Mouse (Mus musculus) limb, embryonic 10.5 days (tissue): ENCODE data around the gene P2rx4. TPM values are rescaled to one million over a fixed set of nuclear protein-coding genes. Genes with fewer than 3 reads are reported as not detected.

Experiments
- DNase-seq: peaks from one replicate; pipeline ENCODE4 v3.0.0-alpha.2; 2017; ENCODE audit warnings: low spot score
- H3K27ac ChIP-seq: fragments of 300-500 bp; sonication (generic); 2 replicates; pipeline ENCODE4 v1.5.1; 2016; ENCODE audit warnings: mild to moderate bottlenecking
- H3K27me3 ChIP-seq: fragments of 300-500 bp; sonication (generic); 2 replicates; pipeline ENCODE4 v1.6.1; 2016; ENCODE audit warnings: low read depth, mild to moderate bottlenecking; ENCODE audit not compliant: poor library complexity, severe bottlenecking
- H3K36me3 ChIP-seq: fragments of 300-500 bp; sonication (generic); 2 replicates; pipeline ENCODE4 v1.6.1; 2016; ENCODE audit warnings: mild to moderate bottlenecking, moderate library complexity
- H3K4me1 ChIP-seq: fragments of 300-500 bp; sonication (generic); 2 replicates; pipeline ENCODE4 v1.6.1; 2016
- H3K4me3 ChIP-seq: fragments of 300-500 bp; sonication (generic); 2 replicates; pipeline ENCODE4 v1.5.1; 2016; ENCODE audit warnings: mild to moderate bottlenecking, moderate library complexity
- H3K9me3 ChIP-seq: fragments of 300-500 bp; sonication (generic); replicated peaks from 2 replicates; pipeline ENCODE4 v1.6.1; 2016; ENCODE audit warnings: mild to moderate bottlenecking
- WGBS: fragments of 180-500 bp; shearing (Covaris S2); methylation state at CpG from one replicate; pipeline ENCODE4 v1.1.7; 2016; 5-methylcytosine and 5-hydroxymethylcytosine counted together
- polyA plus RNA-seq: library from polyadenylated mRNA; unstranded; fragments of >200 nt; fragmentation: Nextera tagmentation; extraction: Ambion mirVana; gene quantifications from 2 replicates; pipeline ENCODE4 v1.2.1, GENCODE M21; 2016

The P2rx4 gene
- polyA plus RNA-seq, 1 experiment from 2014 or later: 3.5 TPM

DNA sequence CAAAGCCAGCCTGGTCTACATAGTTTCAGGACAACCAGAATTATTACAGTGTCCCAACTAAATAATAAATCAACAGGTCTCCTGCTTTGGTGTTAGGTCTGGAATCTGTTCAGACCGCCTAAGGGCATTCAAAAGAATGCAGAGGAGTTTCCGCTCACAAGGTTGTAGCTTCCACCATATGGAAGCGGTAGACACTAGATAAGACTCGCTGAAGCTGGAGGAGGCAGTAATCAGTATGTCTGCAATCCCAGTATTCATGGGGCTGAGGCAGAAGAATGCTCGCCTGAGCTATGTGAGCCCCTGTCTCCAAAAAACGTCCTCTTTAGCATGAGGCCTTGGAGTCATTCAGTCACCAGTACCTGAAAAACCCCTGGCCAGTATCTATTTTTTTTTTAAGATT, 1.5 kb downstream of the P2rx4 start:
- Histone ChIP-seq H3K4me1 (peaks cover 18% of the 10 kb centered on the region), H3K27me3 (0 out of 2 replicates have a peak, but pooled peaks cover 3% of the 10 kb centered on the region), H3K36me3 (no peaks in the 10 kb centered on the region), H3K4me3 (no peak overlapping the region), H3K27ac (no peak overlapping the region), H3K9me3 (no peaks in the 10 kb centered on the region)
- 68% methylated on average over 6 of the region's 6 CpGs for WGBS
- no peak for DNase-seq

DNA sequence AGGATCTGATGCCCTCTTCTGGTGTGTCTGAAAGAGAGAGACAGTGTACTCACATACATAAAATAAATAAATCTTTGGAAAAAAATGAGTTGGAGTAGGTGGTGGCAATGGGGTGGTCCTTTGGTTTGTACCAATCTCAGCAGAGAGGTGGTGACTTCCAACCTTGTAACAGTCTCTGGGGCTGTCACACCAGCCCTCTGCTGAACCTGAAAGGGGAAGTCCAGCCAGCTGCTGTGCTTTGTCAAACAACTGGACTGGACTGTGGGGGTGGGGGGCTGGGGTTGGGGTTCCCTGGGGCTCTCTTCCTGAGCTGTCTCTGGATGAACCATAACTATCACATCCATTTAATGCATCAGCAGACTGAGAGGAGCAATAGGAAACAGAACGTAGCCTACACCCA, 8.4 kb downstream of the P2rx4 start:
- Histone ChIP-seq H3K36me3 (no peaks in the 10 kb centered on the region), H3K4me3 (no peak overlapping the region), H3K9me3 (no peaks in the 10 kb centered on the region), H3K27me3 (no peaks in the 10 kb centered on the region), H3K4me1 (no peaks in the 10 kb centered on the region), H3K27ac (no peak overlapping the region)
- no peak for DNase-seq
- WGBS: 93% methylated on average over 1 of the region's 1 CpGs

DNA sequence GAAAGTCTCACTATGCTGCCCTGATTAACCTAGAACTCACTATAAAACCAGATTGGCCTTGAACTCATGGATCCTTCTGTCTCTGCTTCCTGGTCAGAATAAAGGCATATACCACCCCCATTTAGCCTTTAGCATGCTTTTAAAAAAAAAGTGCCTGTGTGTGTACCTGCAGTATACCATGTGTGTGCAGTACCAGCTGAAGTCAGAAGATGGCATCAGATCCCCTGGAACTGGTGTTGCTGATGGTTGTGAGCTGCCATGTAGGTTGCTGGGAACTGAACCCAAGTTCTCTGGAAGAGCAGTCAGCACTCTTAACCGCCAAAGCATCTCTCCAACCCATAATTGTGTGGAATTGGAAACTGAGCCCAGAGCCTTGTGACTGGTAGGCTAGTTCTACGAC, 9.4 kb downstream of the P2rx4 start:
- DNase-seq: no peak
- 97% methylated on average over 2 of the region's 2 CpGs for WGBS

DNA sequence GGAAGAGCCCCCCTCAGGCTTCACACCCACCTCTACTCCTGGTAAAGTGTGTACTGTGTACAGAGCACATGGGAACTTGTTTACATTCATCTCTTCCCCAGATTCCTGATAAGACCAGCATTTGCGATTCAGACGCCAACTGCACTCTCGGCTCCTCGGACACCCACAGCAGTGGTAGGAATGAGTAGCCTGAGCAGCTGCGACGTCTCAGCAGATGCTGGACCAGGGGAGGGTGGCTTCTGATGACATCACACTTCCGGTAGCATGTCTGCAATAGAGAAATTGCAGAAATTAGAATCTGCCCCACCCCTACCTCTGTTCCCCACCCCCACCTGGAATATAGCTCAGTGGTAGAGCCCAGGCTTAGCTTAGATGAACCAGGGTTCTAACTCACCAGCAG, 11.1 kb downstream of the P2rx4 start:
- H3K4me1 ChIP-seq: no peaks in the 10 kb centered on the region
- H3K27ac ChIP-seq: no peak overlapping the region
- WGBS: 88% methylated on average over 7 of the region's 7 CpGs
- no peaks in the 10 kb centered on the region for H3K9me3 ChIP-seq
- H3K36me3 ChIP-seq: no peaks in the 10 kb centered on the region
- no peak overlapping the region for H3K4me3 ChIP-seq
- no peak for DNase-seq
- no peaks in the 10 kb centered on the region for H3K27me3 ChIP-seq

More for the DNA sequence above, 9.4 kb downstream of the P2rx4 start:
- H3K27ac ChIP-seq: no peak overlapping the region
- no peaks in the 10 kb centered on the region for H3K36me3 ChIP-seq
- H3K4me1 ChIP-seq: no peaks in the 10 kb centered on the region
- no peak overlapping the region for H3K4me3 ChIP-seq
- H3K27me3 ChIP-seq: no peaks in the 10 kb centered on the region
- no peaks in the 10 kb centered on the region for H3K9me3 ChIP-seq

DNA sequence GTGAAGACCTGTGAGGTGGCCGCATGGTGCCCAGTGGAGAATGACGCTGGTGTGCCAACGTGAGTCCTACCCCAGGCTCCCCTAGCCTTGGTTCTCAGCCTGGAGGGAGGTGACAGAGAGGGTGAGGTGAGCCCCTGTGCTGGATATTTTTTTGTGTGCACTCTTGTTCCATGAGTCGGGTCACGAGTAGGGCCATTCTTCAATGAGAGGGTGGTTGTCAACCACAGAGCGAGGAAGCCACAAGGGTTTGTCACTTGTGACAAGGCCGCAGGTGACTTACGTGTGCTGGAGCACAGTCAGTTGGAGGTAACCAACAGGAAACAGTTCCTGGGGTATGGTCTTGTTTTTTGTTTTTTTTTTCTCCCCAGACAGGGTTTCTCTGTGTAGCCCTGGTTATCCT, 11.8 kb downstream of the P2rx4 start:
- Histone ChIP-seq H3K9me3 (no peaks in the 10 kb centered on the region), H3K27me3 (no peaks in the 10 kb centered on the region), H3K4me3 (no peak overlapping the region), H3K36me3 (no peaks in the 10 kb centered on the region), H3K4me1 (no peaks in the 10 kb centered on the region), H3K27ac (no peak overlapping the region)
- 93% methylated on average over 8 of the region's 8 CpGs for WGBS
- DNase-seq: no peak

DNA sequence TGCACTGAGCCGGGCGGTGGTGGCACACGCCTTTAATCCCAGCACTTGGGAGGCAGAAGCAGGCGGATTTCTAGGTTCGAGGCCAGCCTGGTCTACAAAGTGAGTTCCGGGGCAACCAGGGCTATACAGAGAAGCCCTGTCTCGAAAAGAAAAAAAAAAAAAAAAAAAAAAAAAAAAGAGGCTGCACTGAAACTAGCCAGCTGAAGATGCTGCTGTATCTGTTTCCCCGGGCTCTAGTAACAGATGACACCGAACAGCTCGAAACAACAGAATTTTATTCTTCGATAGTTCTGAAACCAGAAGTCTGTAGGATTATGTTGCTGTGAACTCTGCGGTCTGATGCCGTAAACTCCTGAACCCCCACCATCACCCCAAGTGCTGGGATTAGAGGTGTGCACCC, 18.1 kb downstream of the P2rx4 start:
- Histone ChIP-seq H3K27ac (no peak overlapping the region), H3K9me3 (no peaks in the 10 kb centered on the region), H3K4me1 (no peaks in the 10 kb centered on the region), H3K27me3 (no peaks in the 10 kb centered on the region), H3K4me3 (no peak overlapping the region), H3K36me3 (peaks cover 1% of the 10 kb centered on the region; the same call in 1 of the 2 replicates)
- WGBS: 90% methylated on average over 13 of the region's 13 CpGs
- DNase-seq: no peak

DNA sequence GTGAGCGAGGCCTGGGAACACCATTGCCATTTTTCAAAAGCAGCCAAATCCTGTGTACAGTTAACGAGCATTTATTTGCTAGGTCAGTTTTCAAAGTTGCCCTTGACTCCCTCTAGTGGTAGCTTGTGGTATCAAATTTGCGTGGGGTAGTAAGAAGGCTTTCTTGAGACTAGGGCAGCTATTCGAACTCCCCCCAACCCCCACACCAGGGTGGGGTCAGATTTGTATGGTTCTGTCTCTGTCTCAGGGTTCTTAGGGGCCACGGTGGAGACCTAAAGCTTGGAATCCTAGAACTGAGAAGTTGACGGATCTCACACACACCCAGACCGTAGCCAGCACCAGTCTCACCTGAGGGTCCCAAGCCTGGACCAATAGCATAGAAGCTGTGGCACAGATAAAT, 18.7 kb downstream of the P2rx4 start:
- Histone ChIP-seq H3K4me3 (no peak overlapping the region), H3K9me3 (no peaks in the 10 kb centered on the region), H3K36me3 (peaks cover 7% of the 10 kb centered on the region; the same call in 1 of the 2 replicates), H3K27ac (no peak overlapping the region), H3K4me1 (no peaks in the 10 kb centered on the region), H3K27me3 (no peaks in the 10 kb centered on the region)
- WGBS: 27% methylated on average over 7 of the region's 7 CpGs
- peak; percentile 61 for DNase-seq

DNA sequence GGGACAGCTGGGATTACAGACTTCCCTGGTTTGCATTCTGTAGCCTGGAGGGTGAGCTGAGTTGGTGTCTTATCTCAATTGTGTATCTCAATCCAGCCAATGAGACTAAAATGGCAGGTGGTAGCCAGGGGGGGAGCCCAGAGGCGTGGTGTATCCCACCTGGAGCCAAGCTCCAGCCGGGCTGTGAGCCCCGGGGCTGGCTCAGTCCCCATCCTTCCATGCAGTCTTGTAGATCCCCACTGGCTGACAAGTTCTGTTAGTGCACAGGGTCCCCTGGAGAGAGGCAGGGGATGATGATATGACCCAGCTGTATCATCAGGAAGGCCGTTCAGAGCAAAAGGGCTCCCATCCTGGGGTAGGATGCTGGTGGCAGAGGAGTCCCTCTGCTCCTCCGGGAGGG, 19.3 kb downstream of the P2rx4 start:
- Histone ChIP-seq H3K27ac (no peak overlapping the region), H3K4me3 (no peak overlapping the region), H3K9me3 (no peaks in the 10 kb centered on the region), H3K27me3 (no peaks in the 10 kb centered on the region), H3K4me1 (peaks cover 2% of the 10 kb centered on the region; the same call in 1 of the 2 replicates), H3K36me3 (peaks cover 7% of the 10 kb centered on the region; the same call in 1 of the 2 replicates)
- WGBS: 87% methylated on average over 5 of the region's 5 CpGs
- DNase-seq: no peak

DNA sequence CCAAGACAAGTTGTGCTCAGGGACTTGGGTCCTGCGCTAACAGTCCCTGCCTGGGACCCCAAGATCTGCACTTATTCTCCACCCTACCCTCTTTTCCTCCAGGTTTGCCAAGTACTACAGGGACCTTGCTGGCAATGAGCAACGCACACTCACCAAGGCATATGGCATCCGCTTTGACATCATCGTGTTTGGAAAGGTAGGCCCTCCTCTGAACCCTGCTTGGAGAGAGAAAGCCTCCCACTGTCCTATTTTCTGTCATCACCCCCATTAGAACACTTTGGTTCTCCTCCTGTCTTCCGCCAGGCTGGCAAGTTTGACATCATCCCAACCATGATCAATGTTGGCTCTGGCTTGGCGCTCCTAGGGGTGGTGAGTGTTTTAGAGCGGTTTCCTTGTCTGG, 19.8 kb downstream of the P2rx4 start:
- no peaks in the 10 kb centered on the region for H3K27me3 ChIP-seq
- DNase-seq: no peak
- no peak overlapping the region for H3K4me3 ChIP-seq
- H3K36me3 ChIP-seq: peaks cover 7% of the 10 kb centered on the region; the same call in 1 of the 2 replicates
- H3K9me3 ChIP-seq: no peaks in the 10 kb centered on the region
- H3K27ac ChIP-seq: no peak overlapping the region
- WGBS: 88% methylated on average over 7 of the region's 7 CpGs
- peaks cover 7% of the 10 kb centered on the region for H3K4me1 ChIP-seq

DNA sequence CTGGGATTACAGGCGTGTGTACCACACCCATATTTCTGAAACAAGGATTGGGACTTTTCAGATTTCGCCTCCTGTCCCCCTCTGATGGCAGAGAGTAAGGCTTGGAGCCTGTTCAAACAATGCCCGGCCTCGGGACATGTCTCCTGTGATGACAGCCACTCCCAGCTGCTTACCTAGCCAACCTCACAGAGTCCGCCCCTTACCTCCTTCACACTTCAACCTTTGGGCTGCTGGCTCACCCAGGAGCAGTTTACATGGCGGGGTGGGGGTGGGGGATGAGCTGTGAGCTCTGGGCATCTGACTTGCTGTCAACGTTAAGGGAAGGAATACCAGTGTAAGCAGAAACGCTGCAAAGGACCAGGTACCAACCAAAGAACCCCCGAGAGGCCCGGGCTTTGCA, 23.4 kb downstream of the P2rx4 start:
- Histone ChIP-seq H3K9me3 (no peaks in the 10 kb centered on the region), H3K27me3 (no peaks in the 10 kb centered on the region), H3K4me1 (peaks cover 26% of the 10 kb centered on the region), H3K36me3 (peaks cover 20% of the 10 kb centered on the region), H3K4me3 (no peak overlapping the region), H3K27ac (no peak overlapping the region)
- 81% methylated on average over 10 of the region's 10 CpGs for WGBS
- no peak for DNase-seq

DNA sequence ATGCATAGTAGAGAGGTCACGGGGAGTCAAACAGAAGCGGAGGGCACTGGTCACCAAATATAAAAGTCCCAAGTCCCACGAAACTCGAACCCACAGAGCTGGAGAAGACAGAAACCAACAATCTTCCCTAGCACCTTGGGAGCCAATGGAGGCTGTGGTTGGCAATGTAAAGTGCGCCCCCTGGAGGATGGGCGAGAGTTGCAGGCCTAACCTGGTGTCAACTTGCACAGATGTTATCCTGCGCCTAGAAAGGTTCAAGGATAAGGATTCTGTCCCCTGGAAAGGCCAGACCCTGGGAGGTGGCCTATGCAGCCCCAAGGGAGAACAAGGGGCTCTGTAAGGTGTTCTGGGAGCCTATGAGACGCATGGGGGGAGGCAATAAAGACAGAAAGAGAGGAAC, 24.0 kb downstream of the P2rx4 start:
- Histone ChIP-seq H3K4me1 (peaks cover 26% of the 10 kb centered on the region), H3K4me3 (no peak overlapping the region), H3K9me3 (no peaks in the 10 kb centered on the region), H3K36me3 (peaks cover 21% of the 10 kb centered on the region), H3K27me3 (no peaks in the 10 kb centered on the region), H3K27ac (peak overlapping the region; percentile 78)
- 71% methylated on average over 8 of the region's 8 CpGs for WGBS
- peak; percentile 65 for DNase-seq

DNA sequence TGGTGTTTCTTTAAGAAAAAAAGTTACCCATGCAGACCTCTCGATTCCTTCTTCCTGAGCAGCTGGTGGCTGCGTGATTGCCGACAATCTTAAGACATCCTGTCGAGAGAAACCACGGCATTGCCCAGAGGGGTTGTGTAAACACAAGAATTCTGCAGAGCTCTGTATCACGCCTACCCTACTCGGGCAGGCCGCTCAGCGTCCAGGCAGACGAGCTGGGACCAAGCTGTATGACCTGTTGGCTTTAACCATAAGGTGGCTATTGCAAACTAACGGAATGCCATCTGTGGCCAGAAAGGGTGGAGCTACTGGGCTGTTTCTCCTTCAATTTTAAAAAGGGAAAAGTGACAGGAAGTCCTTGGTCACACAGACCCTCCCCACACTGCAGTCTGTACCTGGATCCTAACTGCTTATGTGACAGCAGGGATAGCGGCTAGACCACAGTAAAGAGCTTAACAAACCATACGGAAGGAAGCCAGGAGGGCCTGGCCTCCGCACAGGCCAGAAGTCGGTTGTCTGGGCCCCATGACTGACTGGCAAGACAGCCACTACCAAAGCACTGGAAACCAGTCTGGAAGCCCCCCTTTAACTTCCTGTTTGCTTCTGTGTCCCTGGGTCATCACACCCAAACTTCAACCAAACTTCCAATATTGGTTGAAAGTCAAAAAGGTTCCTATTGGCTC, 24.8 kb downstream of the P2rx4 start:
- H3K4me1 ChIP-seq: peaks cover 26% of the 10 kb centered on the region

DNA sequence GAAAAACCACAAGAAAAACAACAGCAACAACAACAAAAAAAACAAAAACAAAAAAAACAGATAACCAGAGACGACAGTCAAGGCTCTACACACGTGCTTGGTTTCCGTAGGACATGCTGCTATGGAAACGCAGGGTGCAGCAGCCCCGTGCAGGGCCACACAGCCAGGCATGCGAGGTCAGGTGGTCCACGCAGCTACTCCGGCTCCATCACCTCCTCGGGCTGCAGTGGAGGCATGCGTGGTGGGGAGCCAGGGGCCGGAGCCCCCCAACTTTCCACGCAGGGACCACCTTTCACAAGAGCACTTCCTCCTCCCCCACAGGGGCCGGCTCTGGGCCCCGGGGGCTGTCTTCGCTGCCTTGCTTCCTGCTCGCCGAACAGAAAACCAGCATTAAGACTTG, 26.5 kb downstream of the P2rx4 start:
- DNase-seq: no peak
- H3K27ac ChIP-seq: peak overlapping the region; percentile 71
- H3K36me3 ChIP-seq: peaks cover 33% of the 10 kb centered on the region
- no peak overlapping the region for H3K4me3 ChIP-seq
- WGBS: 74% methylated on average over 17 of the region's 17 CpGs
- H3K4me1 ChIP-seq: peaks cover 26% of the 10 kb centered on the region
- no peaks in the 10 kb centered on the region for H3K27me3 ChIP-seq
- no peaks in the 10 kb centered on the region for H3K9me3 ChIP-seq

More for the DNA sequence above, 24.8 kb downstream of the P2rx4 start:
- no peaks in the 10 kb centered on the region for H3K27me3 ChIP-seq
- no peak overlapping the region for H3K4me3 ChIP-seq
- H3K36me3 ChIP-seq: peaks cover 28% of the 10 kb centered on the region
- no peaks in the 10 kb centered on the region for H3K9me3 ChIP-seq
- DNase-seq: no peak
- WGBS: 46% methylated on average over 15 of the region's 15 CpGs
- peak overlapping the region; percentile 78 for H3K27ac ChIP-seq

DNA sequence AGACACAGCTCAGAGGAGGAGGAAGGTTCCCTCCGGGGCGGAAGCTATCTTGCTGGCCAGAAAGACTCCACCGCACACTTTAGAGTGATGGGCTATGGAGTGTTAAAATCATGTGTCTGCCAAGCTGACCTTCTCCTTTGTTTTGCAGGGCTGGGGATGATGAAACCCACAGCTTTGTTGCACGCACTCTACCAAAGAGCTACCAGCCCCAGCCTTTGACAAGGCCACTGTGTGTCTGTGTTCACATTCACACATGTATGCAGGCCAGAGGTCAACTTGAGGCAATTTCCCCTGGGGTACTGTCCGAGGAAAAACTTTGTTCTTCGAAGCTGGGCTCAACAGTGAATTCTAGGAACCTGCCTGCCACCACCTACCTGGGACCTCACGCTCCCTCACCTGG, 28.5 kb downstream of the P2rx4 start:
- Histone ChIP-seq H3K36me3 (peaks cover 36% of the 10 kb centered on the region), H3K27ac (no peak overlapping the region), H3K4me3 (no peak overlapping the region), H3K9me3 (no peaks in the 10 kb centered on the region), H3K4me1 (peaks cover 26% of the 10 kb centered on the region), H3K27me3 (no peaks in the 10 kb centered on the region)
- no peak for DNase-seq
- 93% methylated on average over 7 of the region's 7 CpGs for WGBS
